Mouse (Mus musculus): ENCODE results near the gene Golga7b.

Golga7b gene

GRCm38 (mm10) chr19:42293216-42293615 lies 45.8 kb downstream of the Golga7b start:
- in situ Hi-C loops (cut with MboI; ENCODE audit: low sequenced_read_pairs), result no loop called here

- in situ Hi-C loops (cut with MboI; ENCODE audit: low sequenced_read_pairs), result no loop called here
Measured at GRCm38 (mm10) chr19:42303210-42303813, 55.9 kb downstream of the Golga7b start.

GRCm38 (mm10) chr19:42304506-42304905 lies 57.1 kb downstream of the Golga7b start:
- in situ Hi-C loops (cut with MboI; ENCODE audit: low sequenced_read_pairs), result no loop called here

- in situ Hi-C loops (cut with MboI; ENCODE audit: low sequenced_read_pairs), result no loop called here
Measured at GRCm38 (mm10) chr19:42305746-42306145, 58.4 kb downstream of the Golga7b start.

GRCm38 (mm10) chr19:42306202-42306601 lies 58.8 kb downstream of the Golga7b start:
- in situ Hi-C loops (cut with MboI; ENCODE audit: low sequenced_read_pairs), result no loop called here

- in situ Hi-C loops (cut with MboI; ENCODE audit: low sequenced_read_pairs), result no loop called here
Measured at GRCm38 (mm10) chr19:42307019-42307418, 59.6 kb downstream of the Golga7b start.

- in situ Hi-C loops (cut with MboI; ENCODE audit: low sequenced_read_pairs), result no loop called here
Measured at GRCm38 (mm10) chr19:42308931-42309330, 61.6 kb downstream of the Golga7b start.

- in situ Hi-C loops (cut with MboI; ENCODE audit: low sequenced_read_pairs), result no loop called here
Measured at GRCm38 (mm10) chr19:42311332-42311731, 64.0 kb downstream of the Golga7b start.

GRCm38 (mm10) chr19:42312191-42312590 lies 64.8 kb downstream of the Golga7b start:
- in situ Hi-C loops (cut with MboI; ENCODE audit: low sequenced_read_pairs), result no loop called here

- in situ Hi-C loops (cut with MboI; ENCODE audit: low sequenced_read_pairs), result no loop called here
Measured at GRCm38 (mm10) chr19:42315070-42315679, 67.8 kb downstream of the Golga7b start.

GRCm38 (mm10) chr19:42315914-42316313 lies 68.5 kb downstream of the Golga7b start:
- in situ Hi-C loops (cut with MboI; ENCODE audit: low sequenced_read_pairs), result no loop called here

GRCm38 (mm10) chr19:42316525-42316924 lies 69.2 kb downstream of the Golga7b start:
- in situ Hi-C loops (cut with MboI; ENCODE audit: low sequenced_read_pairs), result no loop called here

- in situ Hi-C loops (cut with MboI; ENCODE audit: low sequenced_read_pairs), result no loop called here
Measured at GRCm38 (mm10) chr19:42316998-42317397, 69.6 kb downstream of the Golga7b start.

- in situ Hi-C loops (cut with MboI; ENCODE audit: low sequenced_read_pairs), result no loop called here
Measured at GRCm38 (mm10) chr19:42317648-42318425, 70.5 kb downstream of the Golga7b start.
